Mouse (Mus musculus) liver, embryonic 14.5 days (tissue): ENCODE measurements around the gene Rin1. TPM values are rescaled to one million over a fixed set of nuclear protein-coding genes. Genes with fewer than 3 reads are reported as not detected.

Experiments used
- ATAC-seq: fragments of 200-750 bp; cut with Nextera tagmentation; 2 replicates; pipeline ENCODE4 v1.8.0; 2017; ENCODE audit warnings: moderate number of reproducible peaks, mild to moderate bottlenecking, moderate library complexity; ENCODE audit not compliant: insufficient read depth
- DNase-seq, 3 experiments: peaks; one replicate each; pipeline ENCODE4 v3.0.0-alpha.2; 2012 to 2013; ENCODE audit warnings: low read depth in 3 of 3, low spot score in 3 of 3
- H3K27ac ChIP-seq: fragments of 300-500 bp; sonication (generic); 2 replicates; pipeline ENCODE4 v1.5.1; 2014; ENCODE audit warnings: moderate library complexity, mild to moderate bottlenecking, control low read depth, inconsistent platforms
- H3K27me3 ChIP-seq: fragments of 300-500 bp; sonication (generic); 2 replicates; pipeline ENCODE4 v1.6.1; 2014; ENCODE audit warnings: mild to moderate bottlenecking, low read length, moderate library complexity; ENCODE audit not compliant: control insufficient read depth, insufficient read depth
- H3K36me3 ChIP-seq: fragments of 300-500 bp; sonication (generic); replicated peaks from 2 replicates; pipeline ENCODE4 v1.6.1; 2014; ENCODE audit warnings: low read depth; ENCODE audit not compliant: control insufficient read depth, insufficient read depth
- H3K4me1 ChIP-seq, 2 experiments: fragments of 200-500 bp in 1 of 2; fragments of 300-500 bp in 1 of 2; sonication (generic) in 1 of 2; replicated peaks; 2 replicates each; pipeline ENCODE4 v1.6.1; 2012 to 2014; ENCODE audit warnings: antibody characterized with exemption in 1 of 2, inconsistent platforms in 1 of 2, low read length in 1 of 2; ENCODE audit not compliant: control insufficient read depth in 2 of 2, insufficient read depth in 2 of 2
- H3K4me2 ChIP-seq: fragments of 300-500 bp; sonication (generic); 2 replicates; pipeline ENCODE4 v1.6.1; 2014; ENCODE audit warnings: low read depth, mild to moderate bottlenecking, control low read depth, moderate library complexity
- H3K4me3 ChIP-seq, 2 experiments: fragments of 200-500 bp in 1 of 2; fragments of 300-500 bp in 1 of 2; sonication (generic) in 1 of 2; 2 replicates each; pipeline ENCODE4 v1.5.1; 2012 to 2014; ENCODE audit warnings: low read depth in 2 of 2, low read length in 2 of 2, mild to moderate bottlenecking in 2 of 2, control low read depth in 1 of 2, inconsistent platforms in 1 of 2, moderate library complexity in 1 of 2; ENCODE audit not compliant: insufficient read depth in 1 of 2
- H3K9ac ChIP-seq: fragments of 300-500 bp; sonication (generic); replicated peaks from 2 replicates; pipeline ENCODE4 v1.6.1; 2014; ENCODE audit warnings: mild to moderate bottlenecking, control low read depth, moderate library complexity
- H3K9me3 ChIP-seq: fragments of 300-500 bp; sonication (generic); 2 replicates; pipeline ENCODE4 v1.6.1; 2016; ENCODE audit warnings: low read length, mixed read lengths; ENCODE audit not compliant: control insufficient read depth
- CTCF ChIP-seq: IDR thresholded peaks from 2 replicates; pipeline ENCODE4 v1.5.1; 2016; ENCODE audit warnings: antibody characterized with exemption, low read depth, control low read depth
- EP300 ChIP-seq: IDR thresholded peaks from 2 replicates; pipeline ENCODE4 v1.6.1; 2016; ENCODE audit warnings: antibody characterized with exemption, low read depth
- WGBS: fragments of 180-500 bp; shearing (Covaris S2); extraction: QIAGEN DNeasy Blood & Tissue Kit; methylation state at CpG from one replicate; pipeline ENCODE4 v1.1.7; 2014; ENCODE audit not compliant: insufficient replicate concordance; 5-methylcytosine and 5-hydroxymethylcytosine counted together
- polyA plus RNA-seq, 2 experiments: library from polyadenylated mRNA; depleted of rRNA in 1 of 2; stranded (reverse) in 1 of 2; unstranded in 1 of 2; fragments of >200 nt; fragmentation: Nextera tagmentation in 1 of 2; extraction: Ambion mirVana in 1 of 2; gene quantifications; 2 replicates each; pipeline versions ENCODE4 v1.2.1 to v1.2.3; 2012 to 2014

The Rin1 gene
- polyA plus RNA-seq, 2 experiments: 0.13 to 0.54 TPM

DNA sequence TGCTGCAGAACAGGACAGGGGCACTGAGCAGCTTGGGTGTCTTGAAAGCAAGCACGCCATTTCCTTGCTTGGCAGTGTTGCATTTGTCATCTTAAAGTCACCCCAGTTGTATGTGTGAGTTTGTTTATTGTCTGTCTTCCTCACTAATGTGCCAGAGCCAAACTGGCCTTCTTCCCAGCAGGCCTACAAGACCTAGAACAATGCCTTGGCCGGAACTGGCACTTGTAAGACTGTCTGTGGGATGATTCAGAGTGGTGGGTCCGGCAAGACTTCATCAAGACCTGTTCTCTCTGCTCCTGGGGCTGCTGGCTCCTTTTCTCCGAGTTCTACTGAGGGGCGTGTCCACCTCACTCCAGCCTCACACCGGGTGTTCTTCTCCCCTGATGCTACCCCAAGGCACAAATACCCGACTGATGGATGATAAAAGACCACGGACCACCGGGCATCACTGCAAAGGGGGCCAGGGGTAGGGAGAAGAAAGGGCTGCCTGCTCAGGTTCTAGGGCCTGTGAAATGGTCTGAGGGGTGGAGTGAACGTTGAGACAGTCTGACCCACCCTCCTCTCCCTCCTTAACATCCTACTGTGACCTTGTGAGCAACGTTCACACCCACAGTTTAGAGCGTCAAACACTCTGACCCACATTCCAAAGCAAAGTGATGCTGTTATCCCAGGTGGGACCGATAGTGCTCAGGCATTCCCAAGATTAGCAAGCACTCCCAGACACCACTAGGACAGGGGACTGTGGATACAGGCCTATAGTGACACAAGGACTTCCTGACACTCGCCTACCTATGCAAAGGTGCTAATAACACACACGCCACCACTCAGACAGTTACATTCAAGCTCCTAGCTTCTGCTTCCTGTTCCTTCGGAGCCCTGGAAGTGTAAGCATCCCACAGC is 7.8 kb downstream of the Rin1 start:
- no peak overlapping the region for H3K4me3 ChIP-seq
- no peaks in the 10 kb centered on the region for H3K9me3 ChIP-seq
- WGBS: 26% methylated on average over 16 of the region's 16 CpGs
- peaks cover 0 to 21% of the 10 kb centered on the region in 2 experiments; a peak in 3 of 4 replicates for H3K4me1 ChIP-seq
- DNase-seq: no peak
- TF ChIP-seq CTCF: no peak
- no peak for TF ChIP-seq EP300
- H3K27me3 ChIP-seq: peaks cover 3% of the 10 kb centered on the region
- no peak overlapping the region for H3K9ac ChIP-seq
- H3K27ac ChIP-seq: no peak overlapping the region
- H3K4me2 ChIP-seq: no peak overlapping the region
- ATAC-seq: no peak
- H3K36me3 ChIP-seq: no peaks in the 10 kb centered on the region

DNA sequence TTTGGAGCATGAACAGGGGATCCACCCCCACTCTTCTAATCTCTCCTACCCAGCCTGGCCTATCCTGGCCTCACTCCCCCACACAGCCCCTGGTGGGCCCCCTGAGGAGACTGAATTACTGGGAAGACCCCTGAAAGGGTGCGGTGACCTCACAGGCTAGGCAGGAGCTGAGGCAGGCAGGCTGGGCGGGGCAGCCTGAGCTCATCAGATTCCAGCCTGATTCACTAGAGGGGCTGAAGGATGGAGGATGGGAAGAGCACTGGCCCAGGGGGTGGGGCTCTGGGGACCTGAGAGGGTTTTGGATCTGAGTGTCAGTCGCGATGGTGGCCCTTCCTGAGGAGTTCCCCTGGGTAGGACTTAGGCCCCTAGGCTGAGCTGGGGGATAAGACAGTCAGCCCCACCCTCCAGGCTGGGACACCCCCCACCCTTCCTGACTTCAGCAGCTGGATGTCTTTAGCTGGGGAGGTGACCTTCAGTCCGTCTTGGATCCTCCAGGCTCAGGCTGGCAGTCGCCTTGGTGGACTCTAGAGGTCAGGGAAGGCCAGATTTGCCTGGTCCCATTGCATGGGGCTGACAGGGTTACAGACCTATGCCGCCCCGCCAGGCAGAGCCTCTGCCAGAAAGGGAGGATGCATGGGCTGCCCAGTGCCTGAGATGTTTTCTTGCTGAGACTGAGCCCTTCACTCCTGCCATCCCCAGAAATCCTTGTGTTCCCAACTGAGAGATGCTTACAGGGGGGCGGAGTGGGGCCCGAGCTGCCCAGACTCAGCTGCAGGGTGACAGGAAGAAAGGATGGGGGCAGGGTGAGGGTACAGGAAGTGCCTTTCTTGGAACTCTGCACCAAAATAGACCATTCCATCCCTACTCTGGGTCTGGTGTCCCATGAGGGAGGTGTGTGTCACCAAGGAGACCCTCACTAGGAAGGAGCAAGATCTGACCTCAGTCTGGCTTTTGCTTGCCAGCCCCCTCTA is 8.8 kb downstream of the Rin1 start:
- Histone ChIP-seq H3K27ac (no peak overlapping the region), H3K4me2 (no peak overlapping the region), H3K27me3 (no peaks in the 10 kb centered on the region), H3K9me3 (no peaks in the 10 kb centered on the region), H3K4me3 (no peak overlapping the region), H3K36me3 (no peaks in the 10 kb centered on the region), H3K4me1 (peaks cover 0 to 21% of the 10 kb centered on the region in 2 experiments; a peak in 3 of 4 replicates), H3K9ac (no peak overlapping the region)
- TF ChIP-seq CTCF: no peak
- no peak for TF ChIP-seq EP300
- WGBS: 14% methylated on average over 10 of the region's 10 CpGs
- peak; percentile 51; the same call in 1 of the 2 replicates for ATAC-seq
- no peak for DNase-seq

GRCm38 (mm10) chr19:5060365-5061330 is 10.4 kb downstream of the Rin1 start:
- H3K4me2 ChIP-seq: no peak overlapping the region
- H3K27ac ChIP-seq: no peak overlapping the region
- H3K4me3 ChIP-seq: no peak overlapping the region
- 39% methylated on average over 5 of the region's 5 CpGs for WGBS
- TF ChIP-seq EP300 (no peak), CTCF (no peak)
- no peak for DNase-seq
- H3K9ac ChIP-seq: no peak overlapping the region
- peaks cover 0 to 21% of the 10 kb centered on the region in 2 experiments; a peak in 3 of 4 replicates for H3K4me1 ChIP-seq
- H3K36me3 ChIP-seq: no peaks in the 10 kb centered on the region
- no peaks in the 10 kb centered on the region for H3K9me3 ChIP-seq
- H3K27me3 ChIP-seq: no peaks in the 10 kb centered on the region
- ATAC-seq: no peak

- no peaks in the 10 kb centered on the region for H3K9me3 ChIP-seq
- H3K4me1 ChIP-seq: peaks cover 4 to 24% of the 10 kb centered on the region in 2 experiments
- no peak overlapping the region for H3K4me3 ChIP-seq
- H3K9ac ChIP-seq: no peak overlapping the region
- no peak for TF ChIP-seq CTCF
- TF ChIP-seq EP300: no peak
- H3K4me2 ChIP-seq: no peak overlapping the region
- WGBS: 53% methylated on average over 5 of the region's 5 CpGs
- no peaks in the 10 kb centered on the region for H3K36me3 ChIP-seq
- H3K27me3 ChIP-seq: no peaks in the 10 kb centered on the region
- DNase-seq (no peak), ATAC-seq (no peak)
- no peak overlapping the region for H3K27ac ChIP-seq
Observed at GRCm38 (mm10) chr19:5062041-5062440, 11.8 kb downstream of the Rin1 start.
